Mouse (Mus musculus) heart, adult 2 months (tissue): ENCODE results near the gene Hist2h2aa2. TPM values are rescaled to one million over a fixed set of nuclear protein-coding genes. Genes with fewer than 3 reads are reported as not detected.
A peak's percentile ranks its signal among the peaks of the same experiment; 100 is the strongest.

ENCODE experiments used
- DNase-seq, 2 experiments: peaks; one replicate each; pipeline ENCODE4 v3.0.0; 2021
- H3K27ac ChIP-seq: fragments of 200-600 bp; 2 replicates; pipeline ENCODE4 v1.8.1; 2022
- H3K27me3 ChIP-seq: fragments of 200-500 bp; 2 replicates; pipeline ENCODE4 v1.6.1; 2012; ENCODE audit warnings: mild to moderate bottlenecking, low read length, inconsistent platforms, mixed read lengths; ENCODE audit not compliant: control insufficient read depth, insufficient read depth
- H3K36me3 ChIP-seq: fragments of 200-500 bp; 2 replicates; pipeline ENCODE4 v1.6.1; 2012; ENCODE audit warnings: low read length, inconsistent platforms; ENCODE audit not compliant: control insufficient read depth, insufficient read depth
- H3K4me1 ChIP-seq: fragments of 200-500 bp; 2 replicates; pipeline ENCODE4 v1.6.1; 2011; ENCODE audit warnings: low read length; ENCODE audit not compliant: control insufficient read depth, insufficient read depth
- H3K4me3 ChIP-seq: fragments of 200-600 bp; 2 replicates; pipeline ENCODE4 v1.8.1; 2022
- H3K79me2 ChIP-seq: fragments of 200-500 bp; replicated peaks from 2 replicates; pipeline ENCODE4 v1.6.1; 2012; ENCODE audit warnings: mild to moderate bottlenecking, inconsistent platforms, low read length, moderate library complexity, mixed read lengths; ENCODE audit not compliant: control insufficient read depth, insufficient read depth
- H3K9ac ChIP-seq: fragments of 200-500 bp; 2 replicates; pipeline ENCODE4 v1.6.1; 2012; ENCODE audit warnings: low read depth, mild to moderate bottlenecking, control low read depth, inconsistent platforms, low read length, mixed read lengths
- CTCF ChIP-seq: fragments of 200-600 bp; IDR thresholded peaks from 2 replicates; pipeline ENCODE4 v1.8.1; 2022; ENCODE audit warnings: antibody characterized with exemption, mild to moderate bottlenecking, moderate library complexity
- EP300 ChIP-seq: fragments of 200-500 bp; IDR thresholded peaks from 2 replicates; pipeline ENCODE4 v1.6.1; 2011; ENCODE audit warnings: low read depth, low read length, control low read depth; ENCODE audit not compliant: insufficient read depth
- POLR2A ChIP-seq: fragments of 200-500 bp; IDR thresholded peaks from 2 replicates; pipeline ENCODE4 v1.6.1; 2011; ENCODE audit warnings: mild to moderate bottlenecking, low read depth, low read length, control low read depth; ENCODE audit not compliant: insufficient read depth
- WGBS: fragments of 180-500 bp; shearing (Covaris S2); methylation state at CpG from one replicate; pipeline ENCODE4 v1.1.7; 2018; 5-methylcytosine and 5-hydroxymethylcytosine counted together
- intact Hi-C: fragments of 180-260 bp; cut with DNase I; formaldehyde crosslinking; loops from one replicate; pipeline ENCODE4 v1.15.1; 2025
- polyA plus RNA-seq: library from polyadenylated mRNA; depleted of rRNA; stranded (reverse); fragments of >200 nt; gene quantifications from 2 replicates; pipeline ENCODE4 v1.2.3, GENCODE M21; 2012
- total RNA-seq, 2 experiments: library from RNA; stranded (reverse); gene quantifications; 2 replicates each; pipeline ENCODE4 v1.2.3; 2021

The Hist2h2aa2 gene
- total and polyA plus RNA-seq, 3 experiments = 73.5 to 218 (median 189) TPM

DNA sequence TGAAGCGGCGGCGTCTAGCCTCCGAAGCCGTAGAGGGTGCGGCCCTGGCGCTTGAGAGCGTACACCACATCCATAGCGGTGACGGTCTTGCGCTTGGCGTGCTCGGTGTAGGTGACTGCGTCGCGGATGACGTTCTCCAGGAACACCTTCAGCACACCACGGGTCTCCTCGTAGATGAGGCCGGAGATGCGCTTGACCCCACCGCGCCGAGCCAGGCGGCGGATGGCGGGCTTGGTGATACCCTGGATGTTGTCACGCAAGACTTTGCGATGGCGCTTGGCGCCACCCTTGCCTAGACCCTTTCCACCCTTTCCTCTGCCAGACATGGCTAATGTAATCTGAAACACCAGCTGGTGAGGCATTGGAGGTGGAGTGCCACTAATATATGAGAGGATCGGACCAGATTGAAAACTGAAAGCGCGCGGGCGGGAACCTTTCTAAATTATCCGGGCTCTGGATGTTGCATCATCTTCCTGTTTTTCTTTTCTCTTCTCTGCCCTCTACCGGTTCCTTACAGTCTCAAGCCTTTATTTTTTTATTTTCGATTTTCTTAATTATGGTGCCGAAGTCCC lies 23.0 kb upstream of the Hist2h2aa2 start, which contains the start of gene Hist2h4:
TSS of gene Hist2h4 (minus strand) at position 333 of the 572 bp plus-strand sequence.
- Histone ChIP-seq H3K4me3 (peak within 1 kb of the TSS; percentile 80), H3K27me3 (no peaks in the 10 kb centered on the region), H3K4me1 (peaks cover 10% of the 10 kb centered on the region), H3K27ac (peak within 1 kb of the TSS; percentile 98), H3K36me3 (peaks cover 3% of the 10 kb centered on the region; the same call in 1 of the 2 replicates), H3K9ac (peak within 1 kb of the TSS; percentile 88), H3K79me2 (no peaks in the 10 kb centered on the region)
- DNase-seq = peak; percentile 94 to 95
- under 1% methylated on average over 40 of the region's 40 CpGs for WGBS
- TF ChIP-seq CTCF (peak; percentile 85), POLR2A (peak; percentile 100), EP300 (peak; percentile 97)
- intact Hi-C loops = loop anchor here (1.0 to 2.0 kb wide), 2 partner anchors 20 to 43 kb away; partner anchors contain the start of gene Hist2h2ac

- 2% methylated on average over 19 of the region's 19 CpGs for WGBS
- peak overlapping the region; percentile 88 for H3K9ac ChIP-seq
- H3K79me2 ChIP-seq = no peaks in the 10 kb centered on the region
- H3K27ac ChIP-seq = peak overlapping the region; percentile 98
- H3K4me1 ChIP-seq = peaks cover 8% of the 10 kb centered on the region
- H3K4me3 ChIP-seq = peak overlapping the region; percentile 80
- DNase-seq = peak; percentile 86 to 92
- TF ChIP-seq EP300 = peak; percentile 87; the same call in 1 of the 2 replicates
- peak; percentile 89 for TF ChIP-seq POLR2A
- TF ChIP-seq CTCF = no peak
- no peaks in the 10 kb centered on the region for H3K27me3 ChIP-seq
- intact Hi-C loops = loop anchor here (2.0 kb wide), 1 partner anchor 20 kb away; no protein-coding TSS in a partner anchor
- peaks cover 3% of the 10 kb centered on the region; the same call in 1 of the 2 replicates for H3K36me3 ChIP-seq
Measured at GRCm38 (mm10) chr3:96262216-96262875, 22.3 kb upstream of the Hist2h2aa2 start.

DNA sequence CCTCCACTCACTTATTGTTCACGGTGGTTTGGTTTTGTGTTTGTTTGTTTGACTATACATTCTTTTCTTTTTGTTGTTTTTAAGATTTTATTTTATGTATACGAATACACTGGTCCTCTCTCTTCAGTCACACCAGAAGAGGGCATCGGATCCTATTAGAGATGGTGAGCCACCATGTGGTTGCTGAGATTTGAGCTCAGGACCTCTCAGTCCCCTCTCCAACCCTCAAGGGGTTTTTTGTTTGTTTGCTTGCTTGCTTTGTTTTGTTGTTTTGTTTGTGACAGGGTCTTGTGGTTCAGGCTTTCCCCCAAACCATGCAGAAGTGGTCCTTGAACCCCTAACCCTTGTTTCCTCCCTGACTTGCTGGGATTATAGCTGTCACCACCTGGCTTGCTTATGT lies 21.5 kb upstream of the Hist2h2aa2 start:
- Histone ChIP-seq H3K4me1 (peaks cover 8% of the 10 kb centered on the region), H3K27me3 (no peaks in the 10 kb centered on the region), H3K4me3 (peak overlapping the region; percentile 80), H3K9ac (peak overlapping the region; percentile 82), H3K36me3 (peaks cover 3% of the 10 kb centered on the region; the same call in 1 of the 2 replicates), H3K79me2 (no peaks in the 10 kb centered on the region), H3K27ac (peak overlapping the region; percentile 98)
- no peak for DNase-seq
- whole genome bisulfite sequencing = 54% methylated on average over 3 of the region's 3 CpGs
- intact Hi-C loops = loop anchor here (2.0 kb wide), 1 partner anchor 19 kb away; no protein-coding TSS in a partner anchor
- TF ChIP-seq POLR2A (no peak), CTCF (peak; percentile 14; the same call in 1 of the 2 replicates), EP300 (no peak)

GRCm38 (mm10) chr3:96260220-96260619 lies 20.1 kb upstream of the Hist2h2aa2 start:
- no peak overlapping the region for H3K27ac ChIP-seq
- H3K79me2 ChIP-seq = no peaks in the 10 kb centered on the region
- no peak overlapping the region for H3K4me3 ChIP-seq
- H3K4me1 ChIP-seq = peaks cover 10% of the 10 kb centered on the region
- no peaks in the 10 kb centered on the region for H3K27me3 ChIP-seq
- H3K36me3 ChIP-seq = peaks cover 3% of the 10 kb centered on the region; the same call in 1 of the 2 replicates
- WGBS = 88% methylated on average over 5 of the region's 5 CpGs
- no peak for DNase-seq
- TF ChIP-seq POLR2A = no peak
- TF ChIP-seq EP300 = no peak
- no peak for TF ChIP-seq CTCF
- intact Hi-C loops = no loop called here
- no peak overlapping the region for H3K9ac ChIP-seq

DNA sequence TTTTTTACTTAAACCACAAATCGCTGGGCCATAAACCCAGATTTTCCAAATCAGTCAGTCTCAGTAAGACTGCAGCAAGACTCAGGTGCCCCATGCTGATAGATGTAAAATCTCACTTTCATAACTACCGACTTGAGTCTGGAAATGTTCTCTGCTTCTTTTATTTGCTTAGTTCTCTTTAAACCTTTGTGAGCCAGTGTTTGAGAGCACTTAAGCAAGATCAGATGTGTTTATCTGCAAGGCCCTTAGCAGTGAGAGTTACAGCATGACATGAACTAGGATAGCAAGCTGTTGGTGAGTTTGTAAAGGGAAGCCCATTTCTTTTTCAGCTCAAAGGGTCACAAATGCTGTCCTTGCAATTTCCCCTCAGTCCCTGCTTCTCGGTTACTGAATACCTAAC lies 17.1 kb upstream of the Hist2h2aa2 start:
- no peak overlapping the region for H3K9ac ChIP-seq
- DNase-seq = no peak
- H3K27ac ChIP-seq = no peak overlapping the region
- H3K36me3 ChIP-seq = peaks cover 3% of the 10 kb centered on the region; the same call in 1 of the 2 replicates
- H3K4me1 ChIP-seq = peaks cover 7% of the 10 kb centered on the region
- H3K27me3 ChIP-seq = no peaks in the 10 kb centered on the region
- WGBS = 82% methylated on average over 3 of the region's 3 CpGs
- intact Hi-C loops = no loop called here
- no peak overlapping the region for H3K4me3 ChIP-seq
- no peak for TF ChIP-seq POLR2A
- no peak for TF ChIP-seq EP300
- no peak for TF ChIP-seq CTCF
- H3K79me2 ChIP-seq = no peaks in the 10 kb centered on the region
